Mouse (Mus musculus) c-Kit-positive CD71-positive TER-119-positive erythroid progenitor cells, embryonic 14.5 days (primary cell): ENCODE results near the gene Grwd1.
"Not testable (repeated sequence)": the region's sequence is repeated elsewhere in the genome, so short reads cannot be mapped to it uniquely, and the experiment has no call there.

Source experiments
- DNase-seq: peaks from one replicate; pipeline ENCODE4 v3.0.0-alpha.2; 2013; ENCODE audit warnings: low spot score

Gene Grwd1

GRCm38 (mm10) chr7:45830427-45831127 is at the start of gene Grwd1:
Gene Grwd1 (minus strand): TSS chr7:45830944.
- peak; percentile 79 for DNase-seq

- DNase-seq: no peak
Measured at GRCm38 (mm10) chr7:45880531-45880930, 49.8 kb upstream of the Grwd1 start.

GRCm38 (mm10) chr7:45878278-45878677 is 47.5 kb upstream of the Grwd1 start, which contains the start of gene Grin2d:
Gene Grin2d (minus strand): TSS chr7:45878378.
- DNase-seq: not testable (repeated sequence)

GRCm38 (mm10) chr7:45876895-45877294 is 46.2 kb upstream of the Grwd1 start:
- DNase-seq: no peak

GRCm38 (mm10) chr7:45873061-45873947 is 42.6 kb upstream of the Grwd1 start:
- DNase-seq: peak; percentile 66

- DNase-seq: peak; percentile 87
Measured at GRCm38 (mm10) chr7:45872624-45873023, 41.9 kb upstream of the Grwd1 start, which contains the start of gene Kdelr1. Gene Kdelr1 (plus strand): TSS chr7:45872772.

GRCm38 (mm10) chr7:45870282-45871058 is 39.7 kb upstream of the Grwd1 start:
- no peak for DNase-seq

GRCm38 (mm10) chr7:45869787-45870186 is 39.0 kb upstream of the Grwd1 start:
- no peak for DNase-seq

GRCm38 (mm10) chr7:45869107-45869670 is 38.4 kb upstream of the Grwd1 start:
- DNase-seq: no peak

- DNase-seq: no peak
Measured at GRCm38 (mm10) chr7:45867871-45868270, 37.1 kb upstream of the Grwd1 start.

GRCm38 (mm10) chr7:45865925-45866910 is 35.5 kb upstream of the Grwd1 start:
- DNase-seq: peak; percentile 60

- no peak for DNase-seq
Measured at GRCm38 (mm10) chr7:45864435-45864834, 33.7 kb upstream of the Grwd1 start.

- no peak for DNase-seq
Measured at GRCm38 (mm10) chr7:45862804-45863203, 32.1 kb upstream of the Grwd1 start.

- DNase-seq: no peak
Measured at GRCm38 (mm10) chr7:45859008-45859407, 28.3 kb upstream of the Grwd1 start.

GRCm38 (mm10) chr7:45856950-45857901 is 26.5 kb upstream of the Grwd1 start:
- no peak for DNase-seq

- DNase-seq: no peak
Measured at GRCm38 (mm10) chr7:45853089-45853488, 22.3 kb upstream of the Grwd1 start.

- no peak for DNase-seq
Measured at GRCm38 (mm10) chr7:45850661-45851060, 19.9 kb upstream of the Grwd1 start.

GRCm38 (mm10) chr7:45848447-45849027 is 17.8 kb upstream of the Grwd1 start:
- DNase-seq: no peak
